Mouse (Mus musculus) forebrain, embryonic 15.5 days (tissue): Measurements from ENCODE around the gene Itga8. TPM values are rescaled to one million over a fixed set of nuclear protein-coding genes. Genes with fewer than 3 reads are reported as not detected.

Experiments used
- ATAC-seq: fragments of 200-750 bp; cut with Nextera tagmentation; replicated peaks from 2 replicates; pipeline ENCODE4 v1.8.0; 2017; ENCODE audit warnings: mild to moderate bottlenecking, moderate TSS enrichment, moderate library complexity
- H3K27ac ChIP-seq: fragments of 300-500 bp; sonication (generic); replicated peaks from 2 replicates; pipeline ENCODE4 v1.5.1; 2015; ENCODE audit warnings: mild to moderate bottlenecking, inconsistent platforms
- H3K27me3 ChIP-seq: fragments of 300-500 bp; sonication (generic); 2 replicates; pipeline ENCODE4 v1.6.1; 2015; ENCODE audit warnings: inconsistent platforms
- H3K36me3 ChIP-seq: fragments of 300-500 bp; sonication (generic); 2 replicates; pipeline ENCODE4 v1.6.1; 2015; ENCODE audit warnings: mild to moderate bottlenecking, inconsistent platforms
- H3K4me1 ChIP-seq: fragments of 300-500 bp; sonication (generic); 2 replicates; pipeline ENCODE4 v1.6.1; 2015; ENCODE audit warnings: inconsistent platforms
- H3K4me2 ChIP-seq: fragments of 300-500 bp; sonication (generic); replicated peaks from 2 replicates; pipeline ENCODE4 v1.6.1; 2015; ENCODE audit warnings: mild to moderate bottlenecking, inconsistent platforms
- H3K4me3 ChIP-seq: fragments of 300-500 bp; sonication (generic); 2 replicates; pipeline ENCODE4 v1.5.1; 2015; ENCODE audit warnings: mild to moderate bottlenecking, inconsistent platforms
- H3K9ac ChIP-seq: fragments of 300-500 bp; sonication (generic); replicated peaks from 2 replicates; pipeline ENCODE4 v1.6.1; 2015; ENCODE audit warnings: mild to moderate bottlenecking, inconsistent platforms
- H3K9me3 ChIP-seq: fragments of 300-500 bp; sonication (generic); 2 replicates; pipeline ENCODE4 v1.6.1; 2016; ENCODE audit warnings: inconsistent platforms
- WGBS: fragments of 180-500 bp; shearing (Covaris S2); methylation state at CpG from one replicate; pipeline ENCODE4 v1.1.7; 2015; ENCODE audit warnings: mixed read lengths; 5-methylcytosine and 5-hydroxymethylcytosine counted together
- polyA plus RNA-seq: library from polyadenylated mRNA; unstranded; fragments of >200 nt; fragmentation: Nextera tagmentation; extraction: Ambion mirVana; gene quantifications from 2 replicates; pipeline ENCODE4 v1.2.1, GENCODE M21; 2015

The Itga8 gene
- polyA plus RNA-seq, 1 experiment from 2014 or later: 2.3 TPM

DNA sequence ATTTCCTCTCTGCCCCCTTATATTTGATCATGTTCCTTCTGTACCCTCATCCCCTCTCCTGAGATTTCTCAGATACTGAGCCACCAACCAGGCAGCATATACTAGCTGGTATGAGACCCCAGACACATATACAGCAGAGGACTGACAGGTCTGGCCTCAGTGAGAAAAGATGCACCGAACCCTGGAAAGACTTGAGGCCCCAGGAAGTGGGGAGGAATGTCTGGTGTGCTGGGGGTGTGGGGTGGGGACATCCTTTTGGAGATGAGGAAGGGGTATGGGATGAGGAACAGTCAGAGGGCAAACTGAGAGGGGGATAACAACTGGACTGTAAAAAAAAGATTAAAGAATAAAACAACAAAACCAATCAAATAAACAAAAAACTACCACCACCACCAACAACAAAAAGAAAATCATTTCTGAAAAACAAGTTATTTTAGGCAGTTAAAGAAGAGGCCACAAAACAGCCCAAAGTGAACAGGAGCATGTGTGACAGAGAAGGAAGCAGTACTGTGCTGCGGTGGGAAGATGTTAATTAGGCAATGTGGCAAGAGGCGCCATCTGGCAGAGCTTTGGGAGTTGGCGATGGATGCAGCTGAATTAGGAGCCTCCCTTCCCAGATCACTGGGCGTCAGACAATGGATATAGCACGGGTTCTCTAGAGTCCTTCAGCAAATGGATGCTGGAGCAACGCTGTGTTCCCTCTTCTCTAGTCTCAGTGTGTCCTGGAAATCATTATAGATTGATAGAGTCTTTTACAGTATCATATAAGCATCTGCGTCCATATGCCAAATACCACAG lies 9.5 kb downstream of the Itga8 start:
- Histone ChIP-seq H3K4me2 (no peak overlapping the region), H3K4me1 (peaks cover 12% of the 10 kb centered on the region), H3K36me3 (no peaks in the 10 kb centered on the region), H3K4me3 (no peak overlapping the region), H3K27me3 (no peaks in the 10 kb centered on the region), H3K9ac (no peak overlapping the region), H3K9me3 (no peaks in the 10 kb centered on the region), H3K27ac (peak overlapping the region; percentile 85)
- ATAC-seq: peak; percentile 96
- 28% methylated on average over 8 of the region's 8 CpGs for WGBS

GRCm38 (mm10) chr2:12290235-12290634 lies 11.5 kb downstream of the Itga8 start:
- 89% methylated on average over 3 of the region's 3 CpGs for WGBS
- Histone ChIP-seq H3K36me3 (no peaks in the 10 kb centered on the region), H3K9ac (no peak overlapping the region), H3K4me2 (no peak overlapping the region), H3K9me3 (no peaks in the 10 kb centered on the region), H3K4me3 (no peak overlapping the region), H3K27ac (no peak overlapping the region), H3K4me1 (peaks cover 12% of the 10 kb centered on the region), H3K27me3 (no peaks in the 10 kb centered on the region)
- ATAC-seq: no peak

DNA sequence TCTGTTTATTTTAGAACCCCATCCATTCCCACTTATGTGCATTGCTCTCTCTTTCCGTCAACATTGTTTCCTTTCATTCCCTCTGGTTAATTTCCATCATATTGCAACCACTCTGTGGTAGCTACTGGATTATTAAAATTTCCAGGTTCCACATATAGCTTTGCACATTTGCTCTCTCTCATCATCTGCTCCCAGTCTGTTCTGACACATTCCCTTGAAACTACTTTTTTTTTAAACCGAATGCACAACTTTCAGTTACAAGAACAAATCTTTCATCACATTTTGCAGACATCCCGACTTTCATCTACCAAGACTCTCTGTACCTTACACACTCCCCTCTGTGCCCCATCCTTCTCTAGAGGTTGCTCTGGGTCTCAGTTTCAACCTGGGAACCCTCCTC lies 13.9 kb downstream of the Itga8 start:
- ATAC-seq: no peak
- Histone ChIP-seq H3K4me3 (no peak overlapping the region), H3K36me3 (no peaks in the 10 kb centered on the region), H3K4me2 (no peak overlapping the region), H3K4me1 (peaks cover 9% of the 10 kb centered on the region), H3K9ac (no peak overlapping the region), H3K9me3 (no peaks in the 10 kb centered on the region), H3K27ac (no peak overlapping the region), H3K27me3 (no peaks in the 10 kb centered on the region)
- 82% methylated on average over 3 of the region's 3 CpGs for WGBS

DNA sequence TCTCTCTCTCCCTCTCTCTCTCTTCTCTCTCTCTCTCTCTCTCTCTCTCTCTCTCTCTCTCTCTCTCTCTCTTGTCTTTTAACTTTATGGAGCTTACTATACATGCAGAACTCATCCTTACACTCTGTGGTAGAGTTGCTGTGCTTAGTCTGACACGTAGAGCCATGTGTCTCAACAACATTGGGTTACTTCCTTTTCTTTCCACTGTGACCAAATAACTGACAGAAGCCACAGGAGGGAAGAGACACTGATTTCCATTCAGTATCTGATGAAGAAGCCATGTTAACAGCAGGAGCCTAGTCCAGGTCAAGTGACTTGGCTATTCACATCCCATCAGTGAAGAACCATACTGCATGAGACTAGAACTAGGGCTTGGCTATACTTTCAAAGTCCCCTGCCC lies 21.1 kb downstream of the Itga8 start:
- ATAC-seq: no peak
- Histone ChIP-seq H3K4me2 (no peak overlapping the region), H3K4me3 (no peak overlapping the region), H3K4me1 (no peaks in the 10 kb centered on the region), H3K9ac (no peak overlapping the region), H3K9me3 (no peaks in the 10 kb centered on the region), H3K36me3 (no peaks in the 10 kb centered on the region), H3K27me3 (no peaks in the 10 kb centered on the region), H3K27ac (no peak overlapping the region)
- WGBS: 77% methylated on average over 1 of the region's 1 CpGs

DNA sequence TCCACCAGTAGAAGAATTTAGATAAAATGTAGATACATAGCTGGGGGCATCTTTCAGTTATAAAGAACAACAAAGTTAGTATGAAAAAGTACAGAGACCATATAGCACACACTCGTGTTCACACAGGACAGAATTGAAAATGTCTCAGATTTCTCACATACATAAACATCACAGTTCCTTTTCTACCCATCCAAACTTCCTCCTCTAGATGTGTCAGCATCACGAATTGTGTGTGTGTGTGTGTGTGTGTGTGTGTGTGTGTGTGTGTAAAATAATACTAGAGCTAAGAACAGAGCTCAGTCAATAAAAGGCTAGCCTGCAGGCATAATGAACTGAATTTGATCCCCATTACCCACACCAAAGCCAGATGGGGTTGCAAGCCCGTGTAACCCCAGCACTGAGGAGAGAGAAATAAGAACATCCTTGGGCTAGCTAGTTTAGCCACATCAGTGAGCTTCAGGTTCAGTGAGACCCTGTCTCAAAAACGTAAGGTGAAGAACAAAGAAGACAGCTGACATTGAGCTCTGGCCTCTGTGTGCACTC lies 22.6 kb downstream of the Itga8 start:
- H3K4me2 ChIP-seq: no peak overlapping the region
- ATAC-seq: no peak
- WGBS: 61% methylated on average over 4 of the region's 4 CpGs
- no peaks in the 10 kb centered on the region for H3K27me3 ChIP-seq
- H3K9ac ChIP-seq: no peak overlapping the region
- H3K4me3 ChIP-seq: no peak overlapping the region
- no peaks in the 10 kb centered on the region for H3K4me1 ChIP-seq
- no peaks in the 10 kb centered on the region for H3K9me3 ChIP-seq
- H3K27ac ChIP-seq: no peak overlapping the region
- H3K36me3 ChIP-seq: no peaks in the 10 kb centered on the region

DNA sequence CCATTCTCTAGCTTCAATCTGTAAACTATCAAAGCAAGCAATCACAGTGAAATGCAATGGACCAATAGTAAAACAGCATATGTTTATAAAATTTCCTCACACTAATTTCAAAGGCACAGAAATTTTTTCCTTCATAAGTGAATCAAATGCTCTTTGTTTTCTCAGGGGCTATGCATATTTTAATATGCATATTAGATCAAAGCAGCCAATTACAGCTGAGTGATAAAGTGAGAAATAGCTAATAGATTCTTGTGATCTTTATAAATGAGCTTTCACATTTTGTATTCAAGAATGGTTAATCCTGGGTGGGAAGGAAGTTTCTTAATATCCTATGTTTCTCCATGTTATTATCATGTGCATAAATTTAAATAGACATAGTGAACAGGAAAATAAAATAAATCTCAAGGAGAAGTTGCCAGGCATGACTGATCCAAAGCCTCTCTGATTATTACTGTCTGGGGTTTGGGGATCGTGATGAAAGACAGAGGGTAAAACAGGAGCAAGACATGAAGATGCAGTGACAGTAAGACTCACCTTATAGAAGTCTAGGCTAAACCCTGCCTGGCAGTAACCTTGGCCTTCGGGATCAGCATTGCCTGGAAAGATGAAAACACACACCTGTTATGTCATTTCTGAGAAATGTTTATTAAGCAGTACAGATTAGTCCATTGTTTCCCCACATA lies 44.9 kb downstream of the Itga8 start:
- Histone ChIP-seq H3K27ac (peak overlapping the region; percentile 3; the same call in 1 of the 2 replicates), H3K4me3 (no peak overlapping the region), H3K4me1 (no peaks in the 10 kb centered on the region), H3K4me2 (no peak overlapping the region), H3K9me3 (no peaks in the 10 kb centered on the region), H3K36me3 (no peaks in the 10 kb centered on the region), H3K9ac (no peak overlapping the region), H3K27me3 (no peaks in the 10 kb centered on the region)
- ATAC-seq: peak; percentile 78
- 74% methylated on average over 2 of the region's 2 CpGs for WGBS

DNA sequence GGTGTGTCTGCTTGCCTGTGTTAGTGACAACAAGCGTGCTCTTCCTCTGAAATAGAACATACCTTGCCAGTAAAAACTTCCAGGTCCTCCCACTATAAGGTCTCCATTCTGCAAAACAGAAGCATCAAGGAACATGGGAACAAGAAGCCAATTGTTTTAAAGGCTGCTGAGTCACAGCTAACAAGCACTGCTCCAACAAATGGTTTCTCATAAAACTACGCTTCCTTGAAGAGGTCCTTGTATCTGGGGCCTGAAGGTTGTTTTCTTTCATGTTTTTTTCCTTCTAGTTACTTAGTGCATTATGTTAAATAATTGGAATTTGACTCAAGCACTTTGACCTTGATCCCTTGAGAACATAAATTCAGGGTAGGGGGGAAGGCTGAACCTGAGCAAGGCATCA lies 45.8 kb downstream of the Itga8 start:
- H3K27me3 ChIP-seq: no peaks in the 10 kb centered on the region
- H3K36me3 ChIP-seq: no peaks in the 10 kb centered on the region
- WGBS: 80% methylated on average over 2 of the region's 2 CpGs
- no peaks in the 10 kb centered on the region for H3K4me1 ChIP-seq
- H3K9me3 ChIP-seq: no peaks in the 10 kb centered on the region
- ATAC-seq: no peak
- no peak overlapping the region for H3K4me3 ChIP-seq
- H3K4me2 ChIP-seq: no peak overlapping the region
- H3K9ac ChIP-seq: no peak overlapping the region
- H3K27ac ChIP-seq: peak overlapping the region; percentile 3; the same call in 1 of the 2 replicates

DNA sequence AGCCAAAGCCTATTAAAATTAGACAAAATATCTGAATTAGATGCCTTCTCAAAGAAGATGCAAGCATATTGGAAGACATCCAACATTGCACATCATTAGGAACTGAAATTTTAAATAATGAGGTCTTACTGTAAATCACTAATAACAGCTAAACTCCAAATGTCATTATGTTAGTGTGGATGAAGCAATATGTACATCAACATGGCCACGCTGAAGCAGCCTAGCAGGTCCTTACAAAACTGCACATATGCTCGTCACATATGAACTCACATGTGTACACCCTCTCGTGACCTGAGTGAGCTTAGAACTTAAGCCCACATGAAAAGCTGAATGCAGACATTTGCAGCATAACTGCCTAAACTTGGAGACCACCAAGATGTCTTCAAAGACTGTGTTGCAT lies 66.4 kb downstream of the Itga8 start:
- no peaks in the 10 kb centered on the region for H3K4me1 ChIP-seq
- no peak overlapping the region for H3K4me2 ChIP-seq
- H3K36me3 ChIP-seq: no peaks in the 10 kb centered on the region
- no peak overlapping the region for H3K27ac ChIP-seq
- no peak overlapping the region for H3K4me3 ChIP-seq
- H3K9ac ChIP-seq: no peak overlapping the region
- ATAC-seq: no peak
- H3K9me3 ChIP-seq: no peaks in the 10 kb centered on the region
- 81% methylated on average over 3 of the region's 3 CpGs for WGBS
- H3K27me3 ChIP-seq: no peaks in the 10 kb centered on the region

DNA sequence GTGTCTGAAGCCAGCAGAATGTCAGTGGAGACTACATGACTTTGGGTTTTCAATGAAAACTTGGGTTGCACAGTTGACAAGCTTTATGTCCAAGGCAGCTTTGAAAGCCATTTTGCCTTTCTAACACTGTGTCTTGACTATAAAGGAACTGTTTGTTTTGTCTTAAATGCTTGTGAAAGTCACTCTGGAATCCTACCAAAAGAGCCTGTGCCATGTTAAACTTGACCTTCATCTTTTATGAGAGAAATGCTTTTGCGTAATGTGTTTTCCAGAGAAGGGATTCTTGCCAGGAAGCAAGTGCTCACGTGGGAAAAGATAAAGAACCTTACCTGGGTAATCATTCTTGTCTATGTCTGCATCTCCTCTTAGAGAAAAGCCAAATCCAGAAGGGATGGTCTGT lies 72.0 kb downstream of the Itga8 start:
- Histone ChIP-seq H3K27ac (no peak overlapping the region), H3K36me3 (no peaks in the 10 kb centered on the region), H3K4me2 (no peak overlapping the region), H3K9me3 (no peaks in the 10 kb centered on the region), H3K27me3 (no peaks in the 10 kb centered on the region), H3K4me1 (no peaks in the 10 kb centered on the region), H3K4me3 (no peak overlapping the region), H3K9ac (no peak overlapping the region)
- ATAC-seq: no peak
- 90% methylated on average over 2 of the region's 2 CpGs for WGBS

DNA sequence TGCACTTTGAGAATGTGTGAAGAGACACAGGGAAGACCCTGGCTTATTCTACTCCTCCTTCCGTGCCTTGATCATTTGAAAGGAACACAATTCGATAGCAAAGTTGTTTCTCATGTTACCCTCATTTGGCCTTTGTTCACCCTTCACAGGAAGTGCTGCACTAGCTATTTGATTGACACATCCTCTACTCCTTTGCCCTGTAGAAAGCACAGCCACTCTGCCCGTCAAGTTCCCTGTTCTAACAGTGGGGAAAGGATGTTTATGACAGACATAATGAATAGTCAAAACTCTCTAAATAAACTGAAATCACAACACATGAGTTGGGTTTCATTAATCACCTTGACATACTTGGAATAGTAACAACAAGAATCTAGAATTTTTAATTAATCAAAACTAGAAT lies 73.4 kb downstream of the Itga8 start:
- no peak overlapping the region for H3K9ac ChIP-seq
- H3K4me3 ChIP-seq: no peak overlapping the region
- no peaks in the 10 kb centered on the region for H3K4me1 ChIP-seq
- H3K4me2 ChIP-seq: no peak overlapping the region
- H3K9me3 ChIP-seq: no peaks in the 10 kb centered on the region
- 75% methylated on average over 3 of the region's 3 CpGs for WGBS
- no peaks in the 10 kb centered on the region for H3K27me3 ChIP-seq
- H3K27ac ChIP-seq: no peak overlapping the region
- ATAC-seq: no peak
- H3K36me3 ChIP-seq: no peaks in the 10 kb centered on the region

DNA sequence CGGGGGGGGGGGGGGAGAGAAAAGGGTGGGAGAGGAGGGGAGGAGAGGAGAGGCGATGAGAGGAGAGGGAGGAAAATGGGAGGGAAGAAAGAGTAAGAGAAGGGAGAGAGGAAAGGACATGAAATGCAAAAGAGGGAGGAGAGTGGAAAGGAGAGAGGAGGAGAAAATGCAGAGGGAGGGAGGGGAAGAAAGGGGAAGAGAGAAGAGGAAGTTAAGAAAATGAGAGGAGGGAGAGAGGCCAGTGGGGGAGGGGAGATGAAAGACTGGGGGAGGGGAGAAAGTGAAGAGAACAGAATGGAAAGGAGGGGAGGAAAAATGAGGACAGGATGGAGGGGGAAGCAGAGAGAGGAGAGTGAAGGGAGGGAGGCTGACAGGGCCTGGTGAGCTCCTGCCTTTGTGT lies 74.5 kb downstream of the Itga8 start:
- ATAC-seq: no peak
- Histone ChIP-seq H3K9ac (no peak overlapping the region), H3K36me3 (no peaks in the 10 kb centered on the region), H3K9me3 (no peaks in the 10 kb centered on the region), H3K4me3 (no peak overlapping the region), H3K27ac (no peak overlapping the region), H3K27me3 (no peaks in the 10 kb centered on the region), H3K4me1 (no peaks in the 10 kb centered on the region), H3K4me2 (no peak overlapping the region)
- 47% methylated on average over 2 of the region's 2 CpGs for WGBS

DNA sequence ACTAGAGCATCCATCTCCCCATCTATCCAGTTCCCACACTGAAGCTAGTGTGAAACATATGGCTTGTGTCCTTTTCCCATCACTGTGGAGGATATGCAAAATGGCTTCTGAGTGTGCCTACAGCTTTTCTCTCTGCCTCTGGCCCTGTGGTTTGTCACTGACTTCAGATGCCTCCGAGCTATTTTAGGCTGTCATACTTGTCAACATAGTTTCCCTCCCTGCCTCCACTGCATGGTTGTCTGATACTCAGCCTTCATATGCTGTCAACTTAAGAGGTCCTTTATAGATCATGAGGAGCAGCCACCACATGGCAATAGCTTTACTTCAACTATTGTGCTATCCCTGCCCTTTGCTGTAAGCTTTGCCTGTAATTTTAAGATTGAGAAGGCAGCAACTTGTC lies 75.4 kb downstream of the Itga8 start:
- no peak overlapping the region for H3K9ac ChIP-seq
- no peak for ATAC-seq
- H3K9me3 ChIP-seq: no peaks in the 10 kb centered on the region
- no peaks in the 10 kb centered on the region for H3K36me3 ChIP-seq
- H3K4me3 ChIP-seq: no peak overlapping the region
- no peaks in the 10 kb centered on the region for H3K27me3 ChIP-seq
- no peaks in the 10 kb centered on the region for H3K4me1 ChIP-seq
- no peak overlapping the region for H3K4me2 ChIP-seq
- WGBS: 85% methylated on average over 1 of the region's 1 CpGs
- no peak overlapping the region for H3K27ac ChIP-seq
